Mouse (Mus musculus): ENCODE measurements at regions not wholly inside any gene's neighbourhood (a gene's known extent, or its start where the extent isn't known, plus 50 kb on each side); places are given as distances from the start of the nearest gene placed in this dataset.

GRCm38 (mm10) chr15:61618638-61619500 lies 696.1 kb upstream of the A1bg start:
- ATAC-seq (replicated peaks; ENCODE audit: low FRiP score, low TSS enrichment, poor library complexity, severe bottlenecking) = no peak

- no peak for ATAC-seq (replicated peaks; ENCODE audit: low FRiP score, low TSS enrichment, poor library complexity, severe bottlenecking)
Observed at GRCm38 (mm10) chr15:61610662-61611061, 687.9 kb upstream of the A1bg start.

- no peak for ATAC-seq (replicated peaks; ENCODE audit: low FRiP score, low TSS enrichment, poor library complexity, severe bottlenecking)
Observed at GRCm38 (mm10) chr15:61609656-61610055, 686.8 kb upstream of the A1bg start.

DNA sequence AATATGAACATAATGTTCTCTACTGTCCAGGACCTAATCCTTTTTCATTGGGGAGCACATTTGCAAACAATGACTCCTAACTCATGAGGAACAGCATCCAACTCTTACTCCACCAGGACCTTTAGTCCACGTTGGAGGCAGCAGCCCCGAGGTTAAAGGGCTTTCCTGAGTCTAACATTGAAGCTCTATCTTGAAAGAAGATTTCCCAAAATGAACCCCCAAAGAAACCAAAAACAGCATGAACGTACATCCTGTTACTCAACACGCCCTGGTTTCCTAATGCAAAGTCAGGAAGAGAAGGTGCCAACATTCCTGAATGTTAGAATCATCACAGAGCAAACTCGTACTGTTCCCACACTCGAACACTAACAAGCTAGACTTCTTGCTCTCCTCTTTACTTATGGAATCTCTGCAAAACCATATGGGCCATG lies 685.5 kb upstream of the A1bg start:
- ATAC-seq (replicated peaks; ENCODE audit: low FRiP score, low TSS enrichment, poor library complexity, severe bottlenecking) = no peak

- no peak for ATAC-seq (replicated peaks; ENCODE audit: low FRiP score, low TSS enrichment, poor library complexity, severe bottlenecking)
Observed at GRCm38 (mm10) chr15:61599734-61600133, 676.9 kb upstream of the A1bg start.

DNA sequence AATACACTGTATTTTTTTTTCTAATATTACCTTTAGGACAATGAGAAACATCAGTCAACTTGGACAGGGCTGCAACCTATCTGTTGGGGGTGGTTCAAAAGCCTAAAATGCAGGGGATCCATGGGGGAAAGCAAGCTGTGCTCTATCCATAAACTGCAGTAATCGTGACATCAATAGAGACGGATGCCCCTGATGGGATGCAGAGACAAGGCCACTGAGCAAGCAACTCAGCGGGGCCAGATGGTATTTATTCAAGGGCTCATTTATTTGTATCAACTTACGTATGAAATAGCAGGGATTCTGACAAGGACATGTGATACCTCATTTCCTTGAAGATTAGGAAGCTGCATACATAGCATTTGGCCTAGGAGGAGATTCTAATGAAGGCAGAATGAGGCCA lies 673.5 kb upstream of the A1bg start:
- ATAC-seq (replicated peaks; ENCODE audit: low FRiP score, low TSS enrichment, poor library complexity, severe bottlenecking) = no peak

DNA sequence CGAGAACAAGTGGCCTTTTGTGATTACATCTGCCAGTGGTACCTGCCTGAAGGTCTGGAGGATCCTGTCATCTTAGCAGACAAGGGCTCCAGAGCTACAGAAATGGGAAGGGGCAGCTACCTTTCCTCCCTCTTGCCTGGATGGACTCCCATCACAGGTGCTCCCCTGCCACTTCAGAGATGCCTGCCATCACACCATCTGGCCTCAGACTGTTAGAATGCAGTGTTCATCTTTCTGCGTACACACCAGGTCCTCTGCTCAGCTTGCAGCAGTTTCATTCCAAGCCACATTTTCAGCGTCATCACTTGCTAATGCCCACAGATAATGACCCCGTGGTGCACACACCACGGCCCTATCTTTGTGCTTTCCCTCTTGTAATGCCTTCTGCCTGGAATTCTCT lies 666.1 kb upstream of the A1bg start:
- ATAC-seq (replicated peaks; ENCODE audit: low FRiP score, low TSS enrichment, poor library complexity, severe bottlenecking) = no peak

DNA sequence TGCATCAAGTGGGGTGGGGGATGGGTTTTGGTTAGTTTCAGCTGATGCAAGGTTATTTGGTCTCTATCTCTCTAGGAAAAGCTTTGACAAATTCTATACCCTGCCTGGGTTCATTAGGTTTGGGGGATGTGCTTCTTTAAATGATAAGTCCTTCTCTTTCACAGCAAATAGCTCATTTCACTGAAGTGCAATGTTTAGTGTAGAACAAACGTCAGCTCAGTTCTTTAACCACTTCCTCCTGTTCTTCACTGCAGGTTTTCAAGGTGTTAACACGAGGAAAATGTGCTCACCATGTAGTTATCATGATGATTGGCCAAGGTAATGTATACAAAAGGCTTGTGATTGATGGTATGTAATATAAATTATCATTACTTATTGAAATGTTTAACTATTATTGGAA lies 659.5 kb upstream of the A1bg start:
- no peak for ATAC-seq (replicated peaks; ENCODE audit: low FRiP score, low TSS enrichment, poor library complexity, severe bottlenecking)

- no peak for ATAC-seq (replicated peaks; ENCODE audit: low FRiP score, low TSS enrichment, poor library complexity, severe bottlenecking)
Observed at GRCm38 (mm10) chr15:61563347-61563746, 640.5 kb upstream of the A1bg start.

- ATAC-seq (replicated peaks; ENCODE audit: low FRiP score, low TSS enrichment, poor library complexity, severe bottlenecking) = no peak
Observed at GRCm38 (mm10) chr15:61562252-61562651, 639.4 kb upstream of the A1bg start.

DNA sequence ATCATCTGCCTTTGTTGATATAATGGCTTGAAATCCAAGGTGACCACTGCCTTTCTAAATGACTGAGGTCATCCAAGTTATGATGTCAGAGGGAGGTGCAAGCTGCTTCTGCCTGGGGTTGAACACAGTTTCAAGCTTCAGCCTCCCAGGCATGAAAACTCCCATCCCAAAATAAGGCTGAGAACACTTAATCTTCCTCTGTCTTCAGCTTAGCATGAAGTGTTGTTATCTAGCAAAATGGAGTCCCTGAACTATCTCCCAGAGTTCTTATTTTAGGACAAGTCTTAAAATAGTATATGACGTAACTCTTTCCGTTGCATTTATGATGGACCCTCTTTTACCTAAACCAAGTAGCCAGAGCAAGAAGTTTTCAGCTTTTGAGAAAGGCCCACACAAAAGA lies 631.1 kb upstream of the A1bg start:
- ATAC-seq (replicated peaks; ENCODE audit: low FRiP score, low TSS enrichment, poor library complexity, severe bottlenecking) = no peak

DNA sequence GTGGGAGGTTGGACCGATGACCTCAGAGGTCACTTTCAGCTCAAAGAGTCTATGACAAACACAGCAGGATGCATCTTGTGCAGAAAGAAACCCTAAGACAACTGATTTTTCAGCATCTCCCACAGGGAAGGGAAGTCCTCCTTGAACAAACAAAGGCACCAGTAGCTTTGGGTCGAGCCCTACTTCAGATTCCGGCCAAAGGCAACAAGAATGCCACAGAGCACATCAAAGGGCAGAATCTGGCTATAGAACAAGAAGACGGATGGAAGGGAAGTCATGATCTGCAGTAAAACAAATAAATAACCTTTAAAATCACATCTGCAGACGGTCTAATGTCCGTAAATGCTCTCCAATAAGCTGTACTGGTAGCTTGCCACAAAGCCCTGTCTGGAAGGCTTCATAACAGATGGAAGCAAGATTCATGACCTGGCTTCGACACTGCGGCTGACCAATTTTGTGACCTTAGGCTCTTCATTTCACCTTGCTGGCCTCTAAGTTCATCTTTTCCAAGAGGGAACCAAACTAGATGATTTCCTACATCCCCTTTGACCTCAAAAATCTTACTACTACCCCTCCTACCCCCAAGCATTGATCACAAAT lies 630.4 kb upstream of the A1bg start:
- no peak for ATAC-seq (replicated peaks; ENCODE audit: low FRiP score, low TSS enrichment, poor library complexity, severe bottlenecking)

DNA sequence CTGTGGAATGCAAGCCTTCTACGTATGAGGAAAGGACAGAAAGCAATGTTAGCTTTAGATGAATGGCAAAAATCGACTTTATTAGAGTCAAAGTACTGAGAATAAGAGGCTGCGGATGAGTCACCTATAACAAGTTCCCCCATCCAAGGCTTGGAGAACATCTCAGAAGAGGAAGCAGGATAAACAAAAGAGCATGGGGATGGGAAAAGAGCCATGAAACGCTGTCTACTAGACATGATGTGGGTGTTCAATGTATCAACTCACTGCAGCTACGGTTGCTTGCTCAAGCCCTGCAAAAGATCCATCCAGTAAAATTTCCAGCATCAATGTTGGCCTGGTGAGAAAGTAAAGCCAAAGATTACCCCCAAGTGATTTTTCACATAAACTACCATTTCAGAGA lies 628.4 kb upstream of the A1bg start:
- ATAC-seq (replicated peaks; ENCODE audit: low FRiP score, low TSS enrichment, poor library complexity, severe bottlenecking) = no peak

DNA sequence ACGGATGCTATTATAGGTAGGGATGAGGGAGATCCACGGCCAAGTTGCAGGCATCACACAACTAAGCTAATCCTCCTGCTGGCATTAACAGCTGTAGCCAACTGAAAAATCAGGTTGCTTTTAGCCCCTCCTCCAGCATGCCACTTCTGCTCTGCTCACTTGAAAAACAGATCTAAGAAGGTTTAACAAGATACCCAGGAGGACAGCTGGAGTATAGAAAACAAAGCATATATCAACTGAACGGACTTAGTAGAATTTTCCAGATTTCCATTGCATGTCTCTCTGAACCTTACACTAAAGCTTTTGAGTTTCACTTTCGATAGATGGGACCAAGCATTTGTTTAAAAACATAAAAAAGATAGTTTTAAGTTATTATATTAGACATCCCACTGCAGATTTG lies 625.6 kb upstream of the A1bg start:
- no peak for ATAC-seq (replicated peaks; ENCODE audit: low FRiP score, low TSS enrichment, poor library complexity, severe bottlenecking)

GRCm38 (mm10) chr15:61546608-61547007 lies 623.8 kb upstream of the A1bg start:
- ATAC-seq (replicated peaks; ENCODE audit: low FRiP score, low TSS enrichment, poor library complexity, severe bottlenecking) = no peak

- ATAC-seq (replicated peaks; ENCODE audit: low FRiP score, low TSS enrichment, poor library complexity, severe bottlenecking) = no peak
Observed at GRCm38 (mm10) chr15:61544074-61544473, 621.3 kb upstream of the A1bg start.

DNA sequence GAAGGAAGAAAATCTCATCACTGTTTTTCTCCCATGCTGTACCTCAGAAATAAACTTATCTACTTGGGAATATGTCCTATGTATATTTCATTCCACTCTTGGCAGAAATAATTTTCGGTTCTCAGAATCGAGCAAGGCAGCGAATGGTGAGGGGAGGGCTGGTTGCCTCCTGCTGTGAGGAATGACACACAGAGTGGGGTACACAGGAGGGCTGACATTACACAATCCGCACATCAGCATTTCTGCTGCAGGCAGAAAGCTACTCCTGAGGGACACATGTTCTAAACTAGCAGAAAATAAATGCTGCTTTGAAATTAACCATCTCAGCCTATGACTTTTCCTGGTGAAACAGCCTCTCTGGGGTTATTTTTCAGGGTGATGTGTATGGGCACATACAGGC lies 618.8 kb upstream of the A1bg start:
- ATAC-seq (replicated peaks; ENCODE audit: low FRiP score, low TSS enrichment, poor library complexity, severe bottlenecking) = no peak

DNA sequence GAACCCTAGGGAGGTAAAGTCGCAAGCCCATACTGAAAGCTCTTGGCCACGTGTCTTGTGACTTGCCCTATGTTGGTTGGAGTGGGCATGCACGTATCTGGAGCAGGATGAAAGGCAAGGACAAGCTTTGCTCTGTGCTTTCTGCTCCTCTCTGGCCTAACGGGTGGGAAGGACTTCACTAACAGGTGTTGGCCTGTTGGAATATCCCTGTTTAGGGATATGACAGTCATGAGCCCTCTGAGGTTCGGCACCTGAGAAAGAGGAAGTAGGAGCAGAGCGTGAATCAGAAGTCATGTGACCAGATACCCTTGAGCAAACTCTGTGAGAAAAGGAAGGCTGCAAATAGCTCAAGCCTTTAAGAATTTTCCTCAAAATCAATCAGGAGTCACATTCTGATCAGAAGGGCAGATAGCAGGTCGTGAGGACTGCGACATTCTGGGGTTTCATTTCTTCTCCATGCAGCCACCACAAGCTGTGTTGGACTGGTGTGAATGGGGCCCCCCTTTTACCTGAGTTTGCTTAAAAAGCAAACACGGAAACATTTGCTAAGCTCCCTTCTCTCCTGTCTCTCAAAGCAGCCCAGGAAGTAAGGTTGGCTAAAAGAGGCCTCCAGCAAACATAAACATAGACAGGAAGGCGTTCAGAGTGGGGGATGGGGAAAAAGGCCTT lies 618.1 kb upstream of the A1bg start:
- no peak for ATAC-seq (replicated peaks; ENCODE audit: low FRiP score, low TSS enrichment, poor library complexity, severe bottlenecking)

DNA sequence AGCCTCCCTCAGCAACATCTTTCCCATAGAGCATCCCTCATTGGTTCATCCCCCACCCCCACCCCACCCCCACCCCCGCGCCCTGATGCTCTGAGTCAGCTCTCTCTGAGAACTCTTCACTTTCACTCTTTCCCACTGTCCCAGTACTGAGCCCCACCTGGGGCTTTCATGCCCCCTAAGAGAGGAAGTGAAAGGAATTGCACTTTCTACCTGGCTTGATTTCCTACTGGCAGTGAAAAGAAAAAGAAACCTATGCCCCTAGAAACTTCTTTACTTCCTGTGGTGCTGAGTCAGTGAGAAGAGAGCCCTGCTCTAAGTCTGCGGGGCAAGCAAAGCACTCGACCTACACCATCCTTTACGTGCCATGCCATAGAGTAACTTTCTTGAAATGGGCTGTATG lies 616.1 kb upstream of the A1bg start:
- no peak for ATAC-seq (replicated peaks; ENCODE audit: low FRiP score, low TSS enrichment, poor library complexity, severe bottlenecking)

DNA sequence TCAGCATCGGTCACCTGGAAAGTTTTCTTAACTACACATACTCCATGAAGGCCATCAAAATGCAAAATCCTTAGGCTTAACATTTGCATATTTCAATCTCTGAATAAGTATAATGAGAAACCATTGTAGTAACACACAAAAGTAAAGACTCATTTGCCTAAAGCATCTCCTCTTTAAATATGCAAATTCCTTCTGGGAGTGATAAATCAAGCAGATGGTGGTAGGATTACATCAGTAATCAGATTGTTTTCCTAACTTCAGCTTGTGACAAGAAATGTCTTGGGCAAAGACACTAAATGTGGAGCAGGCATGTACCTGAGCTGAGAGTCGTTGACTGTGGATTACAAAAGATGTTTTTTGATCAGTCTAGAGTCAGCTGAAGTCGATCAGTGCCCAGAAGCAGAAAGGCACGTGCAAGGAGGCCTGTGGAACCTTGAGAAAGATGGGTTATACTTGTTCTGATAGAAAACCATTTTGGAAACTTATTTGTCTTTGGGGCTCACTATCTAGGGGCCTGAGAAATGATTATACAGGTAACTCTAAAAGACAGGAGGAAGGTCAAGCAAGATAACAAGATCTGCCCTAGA lies 615.5 kb upstream of the A1bg start:
- no peak for ATAC-seq (replicated peaks; ENCODE audit: low FRiP score, low TSS enrichment, poor library complexity, severe bottlenecking)
